9 mouse cellular contexts compared by ENCODE assay signal in the genomic region with DNA sequence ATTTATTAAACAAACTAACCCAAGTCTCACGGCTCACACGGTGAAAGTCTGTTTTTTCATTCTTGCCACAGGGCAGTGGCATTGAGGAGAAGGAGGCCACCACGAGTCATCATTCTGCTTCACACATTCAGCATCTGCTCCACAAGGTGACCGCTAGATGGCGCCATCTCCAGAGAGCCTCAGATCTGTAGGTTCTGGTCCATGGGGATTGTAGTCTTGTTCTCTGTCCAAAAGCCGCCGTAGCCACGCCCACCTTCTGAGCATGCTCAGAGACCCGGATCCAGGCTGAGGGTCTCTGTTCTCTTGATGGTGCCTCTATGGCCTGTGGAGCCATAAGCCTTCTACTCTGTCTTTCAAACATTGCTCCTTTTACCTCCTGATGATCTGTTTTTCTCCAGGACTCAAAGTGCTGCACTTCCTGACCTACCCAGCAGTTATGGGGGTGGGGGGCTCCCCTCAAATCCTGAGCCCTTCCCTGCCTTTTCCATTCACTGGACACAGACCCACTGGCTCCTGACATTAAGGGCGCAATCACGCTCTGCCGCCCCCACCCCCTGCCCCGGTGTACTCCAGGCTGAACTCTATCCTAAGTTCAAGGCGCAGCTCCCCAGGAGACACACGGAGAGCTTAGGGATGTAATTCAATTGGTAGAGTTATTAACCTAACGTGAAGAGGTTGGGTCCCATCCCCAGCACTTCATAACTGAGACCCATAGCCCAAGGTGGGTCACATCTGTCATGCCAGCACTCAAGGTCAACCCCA. TPM values are rescaled to one million over a fixed set of nuclear protein-coding genes. Genes with fewer than 3 reads are reported as not detected.
DNase-seq lines count a peak whose midpoint lies in the region; ATAC-seq and TF ChIP-seq lines count a peak whose summit lies in the region.
"Had no signal": no experiment of that assay in that cellular context is flagged by ENCODE, and none has a peak within 500 bp of the region (broad histone marks: within the 10 kb centered on the region; RNA-seq: fewer than 3 reads in every experiment).

No protein-coding gene starts in this region.

- no peak overlapping the region for H3K4me2 ChIP-seq in hindbrain, embryonic 15.5 days
- no peak overlapping the region for H3K4me2 ChIP-seq in hindbrain, embryonic 16.5 days (ENCODE audit: low read length)
- H3K4me2 ChIP-seq: embryonic facial prominence, embryonic 13.5 days had no signal

- H3K79me2 ChIP-seq in MEL (ENCODE audit: control insufficient read depth, insufficient read depth, low read length, poor library complexity): no peaks in the 10 kb centered on the region

- WGBS in hindbrain, embryonic 15.5 days: 51% methylated on average over 16 of the region's 16 CpGs
- 49% methylated on average over 16 of the region's 16 CpGs for WGBS in hindbrain, embryonic 16.5 days
- WGBS in heart, embryonic 10.5 days: 53% methylated on average over 16 of the region's 16 CpGs

- H3K4me1 ChIP-seq in hindbrain, embryonic 15.5 days (replicated peaks): no peaks in the 10 kb centered on the region
- no peaks in the 10 kb centered on the region for H3K4me1 ChIP-seq in hindbrain, embryonic 16.5 days (ENCODE audit: control insufficient read depth, insufficient read depth, low read depth, low read length)
- H3K4me1 ChIP-seq in MEL (ENCODE audit: control insufficient read depth in 1 of 2, insufficient read depth in 2 of 2, low read length in 2 of 2): peaks cover 24 to 63% of the 10 kb centered on the region in 2 experiments
- 0 out of 2 replicates have a peak, but pooled peaks cover 6% of the 10 kb centered on the region for H3K4me1 ChIP-seq in heart, embryonic 10.5 days
- H3K4me1 ChIP-seq: embryonic facial prominence, embryonic 13.5 days had no signal

- no peak overlapping the region for H3K9ac ChIP-seq in hindbrain, embryonic 15.5 days
- H3K9ac ChIP-seq in hindbrain, embryonic 16.5 days (ENCODE audit: low read depth, low read length): no peak overlapping the region
- H3K9ac ChIP-seq in MEL (ENCODE audit: control insufficient read depth, low read depth, low read length, poor library complexity, severe bottlenecking): no peak overlapping the region
- H3K9ac ChIP-seq: embryonic facial prominence, embryonic 13.5 days had no signal

- H3K4me3 ChIP-seq in hindbrain, embryonic 15.5 days: no peak overlapping the region
- no peak overlapping the region for H3K4me3 ChIP-seq in hindbrain, embryonic 16.5 days (ENCODE audit: low read length)
- peak overlapping the region in 1 of 2 experiments; percentile 30; a peak in 1 of 4 replicates for H3K4me3 ChIP-seq in MEL (ENCODE audit: control insufficient read depth in 1 of 2, insufficient read depth in 1 of 2, low read depth in 2 of 2, low read length in 2 of 2)
- H3K4me3 ChIP-seq in heart, embryonic 10.5 days: no peak overlapping the region
- H3K4me3 ChIP-seq: embryonic facial prominence, embryonic 13.5 days had no signal

- peak; percentile 87 for DNase-seq in MEL (ENCODE audit: low read depth, low spot score)
- DNase-seq in cerebellum, adult 18-20 months: peak; percentile 16 to 30
- DNase-seq in heart, embryonic 10.5 days (ENCODE audit: low spot score): peak; percentile 89
- DNase-seq in left cerebral cortex, postnatal 25 days (ENCODE audit: low spot score in 2 of 2): peak; percentile 21 to 22
- DNase-seq in naive thymus-derived CD4-positive, alpha-beta T cell, adult 2 months (ENCODE audit: low read depth): peak; percentile 83
- peak; percentile 31 for DNase-seq in urinary bladder, postnatal 10 days (ENCODE audit: low spot score)

- H3K27ac ChIP-seq in hindbrain, embryonic 15.5 days (replicated peaks): no peak overlapping the region
- no peak overlapping the region for H3K27ac ChIP-seq in hindbrain, embryonic 16.5 days (ENCODE audit: low read depth, low read length)
- H3K27ac ChIP-seq in MEL (ENCODE audit: control insufficient read depth, low read depth, low read length): no peak overlapping the region
- peak overlapping the region; percentile 38; the same call in 1 of the 2 replicates for H3K27ac ChIP-seq in heart, embryonic 10.5 days
- H3K27ac ChIP-seq: embryonic facial prominence, embryonic 13.5 days had no signal

- no peaks in the 10 kb centered on the region for H3K27me3 ChIP-seq in hindbrain, embryonic 15.5 days
- H3K27me3 ChIP-seq in hindbrain, embryonic 16.5 days (replicated peaks; ENCODE audit: control insufficient read depth, insufficient read depth, low read length): no peaks in the 10 kb centered on the region
- H3K27me3 ChIP-seq in MEL (ENCODE audit: control insufficient read depth in 1 of 2, insufficient read depth in 2 of 2, low read length in 2 of 2): no peaks in the 10 kb centered on the region
- H3K27me3 ChIP-seq in heart, embryonic 10.5 days (ENCODE audit: insufficient read depth, poor library complexity, severe bottlenecking): peaks cover 31% of the 10 kb centered on the region; the same call in 1 of the 2 replicates

- no peaks in the 10 kb centered on the region for H3K9me3 ChIP-seq in hindbrain, embryonic 15.5 days
- H3K9me3 ChIP-seq in hindbrain, embryonic 16.5 days (ENCODE audit: control insufficient read depth, low read length): no peaks in the 10 kb centered on the region
- no peaks in the 10 kb centered on the region for H3K9me3 ChIP-seq in MEL (replicated peaks; ENCODE audit: insufficient read depth, low read length)
- H3K9me3 ChIP-seq in heart, embryonic 10.5 days: no peaks in the 10 kb centered on the region
- H3K9me3 ChIP-seq: embryonic facial prominence, embryonic 13.5 days had no signal

- ATAC-seq in hindbrain, embryonic 15.5 days (ENCODE audit: low FRiP score, low read depth): 0 out of 2 replicates have a peak, but pooled peaks have one; percentile 8
- ATAC-seq in hindbrain, embryonic 16.5 days: no peak

- TF ChIP-seq POLR2A in MEL (IDR thresholded peaks at IDR 0.05; ENCODE audit: control insufficient read depth in 1 of 2, insufficient read depth in 1 of 2, low read depth in 1 of 2, low read length in 2 of 2, poor library complexity in 1 of 2): no peak

- TF ChIP-seq RAD21 in MEL (IDR thresholded peaks at IDR 0.05; ENCODE audit: low read depth, low read length): peak; percentile 24; the same call in 1 of the 2 replicates

- TF ChIP-seq EP300 in MEL (IDR thresholded peaks at IDR 0.05; ENCODE audit: low read depth in 1 of 2, low read length in 2 of 2): no peak

- peak; percentile 86 to 91 (median 86) for TF ChIP-seq CTCF in MEL (IDR thresholded peaks at IDR 0.05 in 2 of 3, conservative IDR thresholded peaks at IDR 0.05 in 1 of 3; ENCODE audit: control insufficient read depth in 1 of 3, insufficient read depth in 1 of 3, low read depth in 2 of 3, low read length in 3 of 3, poor library complexity in 1 of 3, severe bottlenecking in 1 of 3)

- H3K36me3 ChIP-seq in hindbrain, embryonic 15.5 days: no peaks in the 10 kb centered on the region
- H3K36me3 ChIP-seq in hindbrain, embryonic 16.5 days (ENCODE audit: control insufficient read depth, insufficient read depth, low read length): no peaks in the 10 kb centered on the region
- peaks cover 0 to 46% of the 10 kb centered on the region in 2 experiments; a peak in 2 of 4 replicates for H3K36me3 ChIP-seq in MEL (ENCODE audit: control insufficient read depth in 1 of 2, insufficient read depth in 2 of 2, low read length in 2 of 2)
- no peaks in the 10 kb centered on the region for H3K36me3 ChIP-seq in heart, embryonic 10.5 days
- H3K36me3 ChIP-seq: embryonic facial prominence, embryonic 13.5 days had no signal

- intact Hi-C loops in left cerebral cortex, postnatal 25 days (cut with DNase I): no loop called here

TF ChIP-seq in MEL, 35 proteins besides CTCF, POLR2A, EP300 and RAD21 (continues in another document):
- TF ChIP-seq SIN3A (IDR thresholded peaks at IDR 0.05; ENCODE audit: low read length) (peak; percentile 53), CHD1 (IDR thresholded peaks at IDR 0.05; ENCODE audit: low read depth, low read length) (no peak), HCFC1 (IDR thresholded peaks at IDR 0.05; ENCODE audit: low read depth, low read length) (peak; percentile 80), ELF1 (IDR thresholded peaks at IDR 0.05; ENCODE audit: low read depth, low read length) (no peak)

RNA-seq across cellular contexts. Expression of a gene that starts 2.9 kb away (rescaled TPM):
- 0.23 TPM in 1 of 2 replicates, not detected in the other for polyA plus RNA-seq in hindbrain, embryonic 15.5 days (2015; fragmentation: Nextera tagmentation; extraction: Ambion mirVana)
- not detected in 2 replicates for polyA plus RNA-seq in hindbrain, embryonic 16.5 days (2015; fragmentation: Nextera tagmentation; extraction: Ambion mirVana)
- total RNA-seq in MEL (2012; rRNA removed): 5.4 and 13.1 TPM in 2 replicates
- polyA plus RNA-seq in MEL (2012; ENCODE audit: insufficient read depth in 1 of 2, insufficient read length in 2 of 2, low read depth in 1 of 2, low replicate concordance in 2 of 2, missing spikeins in 1 of 2): 1 to 10 TPM in 1 of 2 experiments, not detected in 1; 5.7 TPM
- polyA plus RNA-seq in heart, embryonic 10.5 days (2016; fragmentation: Nextera tagmentation; extraction: Ambion mirVana): 6.1 and 8.5 TPM in 2 replicates
- total RNA-seq in left cerebral cortex, postnatal 25 days (2021): not detected

RNA-seq across cellular contexts. Expression of a gene that starts 11.7 kb away (rescaled TPM):
- not detected in 2 replicates for polyA plus RNA-seq in hindbrain, embryonic 15.5 days (2015; fragmentation: Nextera tagmentation; extraction: Ambion mirVana)
- not detected in 2 replicates for polyA plus RNA-seq in hindbrain, embryonic 16.5 days (2015; fragmentation: Nextera tagmentation; extraction: Ambion mirVana)
- not detected in 2 replicates for total RNA-seq in MEL (2012; rRNA removed)
- polyA plus RNA-seq in MEL (2012; ENCODE audit: insufficient read depth in 1 of 2, insufficient read length in 2 of 2, low read depth in 1 of 2, low replicate concordance in 2 of 2, missing spikeins in 1 of 2): not detected
- polyA plus RNA-seq in heart, embryonic 10.5 days (2016; fragmentation: Nextera tagmentation; extraction: Ambion mirVana): not detected in 2 replicates
- not detected for total RNA-seq in left cerebral cortex, postnatal 25 days (2021)
- polyA plus RNA-seq: embryonic facial prominence, embryonic 13.5 days had no signal

RNA-seq across cellular contexts. Expression of a gene that starts 13.9 kb away (rescaled TPM):
- polyA plus RNA-seq in hindbrain, embryonic 15.5 days (2015; fragmentation: Nextera tagmentation; extraction: Ambion mirVana): 6.5 and 6.8 TPM in 2 replicates
- polyA plus RNA-seq in hindbrain, embryonic 16.5 days (2015; fragmentation: Nextera tagmentation; extraction: Ambion mirVana): 5.2 and 7.0 TPM in 2 replicates
- 0.75 and 0.96 TPM in 2 replicates for total RNA-seq in MEL (2012; rRNA removed)
- 1 to 10 TPM in 1 of 2 experiments, not detected in 1; 3.1 TPM for polyA plus RNA-seq in MEL (2012; ENCODE audit: insufficient read depth in 1 of 2, insufficient read length in 2 of 2, low read depth in 1 of 2, low replicate concordance in 2 of 2, missing spikeins in 1 of 2)
- 8.8 and 12.1 TPM in 2 replicates for polyA plus RNA-seq in heart, embryonic 10.5 days (2016; fragmentation: Nextera tagmentation; extraction: Ambion mirVana)
- 1 to 10 TPM; 9.0 to 9.8 TPM for total RNA-seq in left cerebral cortex, postnatal 25 days (2021)

RNA-seq across cellular contexts. Expression of a gene that starts 28.5 kb away (rescaled TPM):
- 0.10 TPM in 1 of 2 replicates, not detected in the other for polyA plus RNA-seq in hindbrain, embryonic 15.5 days (2015; fragmentation: Nextera tagmentation; extraction: Ambion mirVana)
- not detected in 2 replicates for polyA plus RNA-seq in hindbrain, embryonic 16.5 days (2015; fragmentation: Nextera tagmentation; extraction: Ambion mirVana)
- 0.08 TPM in 1 of 2 replicates, not detected in the other for total RNA-seq in MEL (2012; rRNA removed)
- polyA plus RNA-seq in MEL (2012; ENCODE audit: insufficient read depth in 1 of 2, insufficient read length in 2 of 2, low read depth in 1 of 2, low replicate concordance in 2 of 2, missing spikeins in 1 of 2): under 1 TPM in 1 of 2 experiments, not detected in 1; 0.04 TPM
- polyA plus RNA-seq in heart, embryonic 10.5 days (2016; fragmentation: Nextera tagmentation; extraction: Ambion mirVana): 2.8 and 6.9 TPM in 2 replicates
- total RNA-seq in left cerebral cortex, postnatal 25 days (2021): not detected

Comparison
In these comparisons a context has a peak if more than half of its experiments do, and no peak if none do; other contexts are left out.
1. DNase-seq: peak in every context shown above with its lines; median percentile 89 in heart, embryonic 10.5 days; 87 in MEL; 83 in naive thymus-derived CD4-positive, alpha-beta T cell, adult 2 months; 31 in urinary bladder, postnatal 10 days; 23 in cerebellum, adult 18-20 months; 22 in left cerebral cortex, postnatal 25 days.